Mouse (Mus musculus) common myeloid progenitor, adult 5-6 weeks (primary cell): ENCODE results near the gene Dhodh. TPM values are rescaled to one million over a fixed set of nuclear protein-coding genes. Genes with fewer than 3 reads are reported as not detected.

Experiments used
- ATAC-seq: replicated peaks from 2 replicates; pipeline ENCODE4 v1.8.0; 2016; ENCODE audit warnings: low read depth, mild to moderate bottlenecking, moderate TSS enrichment, inconsistent platforms; ENCODE audit not compliant: poor library complexity, severe bottlenecking
- total RNA-seq: library from RNA; stranded (forward); fragments of 200-1000, 187-1606 nt; gene quantifications from 2 replicates; pipeline ENCODE4 v1.2.3, GENCODE M21; 2017

Gene Dhodh
- total RNA-seq, 1 experiment from 2014 or later = 21.9 TPM

DNA sequence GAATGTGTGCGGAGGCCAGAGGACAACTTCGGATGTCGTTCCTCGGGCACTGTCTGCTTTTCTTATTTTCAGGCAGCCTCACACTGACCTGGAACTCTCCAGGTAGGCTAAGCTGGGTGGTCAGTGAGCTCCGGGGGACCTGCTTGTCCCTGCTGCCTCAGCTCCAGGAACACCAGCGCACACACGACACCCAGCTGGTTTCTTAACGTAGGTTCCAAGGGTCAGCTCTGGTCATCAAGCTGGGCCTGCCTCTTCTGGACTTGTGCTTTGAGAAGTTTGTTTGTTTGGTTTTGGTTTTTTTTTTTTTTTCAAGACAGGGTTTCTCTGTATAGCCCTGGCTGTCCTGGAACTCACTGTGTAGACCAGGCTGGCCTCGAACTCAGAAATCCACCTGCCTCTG, 17.6 kb downstream of the Dhodh start:
- no peak for ATAC-seq

DNA sequence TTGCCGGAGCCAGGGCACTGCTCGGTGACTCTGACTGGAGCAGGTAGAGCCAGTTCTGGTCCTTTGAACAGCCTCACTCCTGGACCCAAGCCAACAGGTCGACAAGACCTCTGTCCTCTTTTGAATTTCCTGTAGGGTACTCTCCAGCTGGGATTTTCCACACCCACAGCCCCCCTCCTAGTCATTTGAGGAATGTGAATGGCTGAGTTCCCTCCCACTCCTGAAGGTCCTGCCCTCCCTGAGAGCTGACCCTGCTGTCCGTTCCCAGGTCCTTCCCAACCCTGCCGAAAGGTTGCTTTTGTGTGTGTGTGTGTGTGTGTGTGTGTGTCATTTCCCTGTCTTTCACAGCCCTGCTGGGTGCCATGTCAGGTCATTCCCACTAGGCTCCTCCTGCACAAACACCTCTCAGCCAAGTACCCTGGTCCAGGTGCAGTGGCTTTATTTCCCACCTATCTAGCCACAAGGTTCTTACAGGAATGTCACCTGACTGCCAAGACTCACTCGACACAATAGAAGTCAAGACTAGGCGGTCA, 21.4 kb downstream of the Dhodh start:
- no peak for ATAC-seq

DNA sequence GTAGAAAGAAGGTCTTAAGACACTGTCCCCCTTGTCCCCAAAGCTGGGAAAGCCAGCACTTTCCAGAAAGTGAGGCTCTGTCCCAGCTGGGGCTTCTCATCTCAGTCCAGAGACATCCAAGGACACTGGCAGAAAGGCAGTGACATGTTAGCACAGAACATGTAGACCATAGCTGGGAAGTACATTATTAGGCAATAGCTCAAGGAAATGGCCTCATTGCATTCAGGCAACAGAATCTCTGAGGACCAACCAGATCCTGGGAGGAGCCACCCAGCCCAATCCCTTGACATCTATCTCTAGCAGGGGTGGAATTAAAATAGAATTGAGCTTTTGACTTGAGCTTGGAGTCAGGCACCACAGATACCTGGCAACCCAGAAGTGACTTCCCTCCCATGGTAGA, 22.8 kb downstream of the Dhodh start:
- ATAC-seq = peak; percentile 62

DNA sequence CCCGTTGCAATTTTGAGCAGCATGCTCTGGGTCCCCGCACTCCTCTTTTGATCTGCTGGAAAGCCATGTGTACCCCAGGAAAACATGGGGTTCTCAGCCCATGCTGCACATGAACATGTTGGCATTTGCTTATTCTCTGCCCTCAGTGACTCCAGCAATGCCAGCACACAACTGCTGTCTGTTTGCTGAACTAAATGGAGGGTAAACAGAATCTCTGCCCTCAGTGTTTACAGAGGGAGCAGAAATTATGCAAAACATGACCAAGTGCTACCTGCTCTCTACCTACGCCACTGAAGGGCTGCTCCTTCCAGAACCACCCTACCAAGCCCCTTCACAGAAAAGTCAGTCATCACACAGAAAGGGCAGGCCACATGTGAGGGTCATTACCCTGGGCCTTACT, 23.6 kb downstream of the Dhodh start:
- ATAC-seq = no peak

DNA sequence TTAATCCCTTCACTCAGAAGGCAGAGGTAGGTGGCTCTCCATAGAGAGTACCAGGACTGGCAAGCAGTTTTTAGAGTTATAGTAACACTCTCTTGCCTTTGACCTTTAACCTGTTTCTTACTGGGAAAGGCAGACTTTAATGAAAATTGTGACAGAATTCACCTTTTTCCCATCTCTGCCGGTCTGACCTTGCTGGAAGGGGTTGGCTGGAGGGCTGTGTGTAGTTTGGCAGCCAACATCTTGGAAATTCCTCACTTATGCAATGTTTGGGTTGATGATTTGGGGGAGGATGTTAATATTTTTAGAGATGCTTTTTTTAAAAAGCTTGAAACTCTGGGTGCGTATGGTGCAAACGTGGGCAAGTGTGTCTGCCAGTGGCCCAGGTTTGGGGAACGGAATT, 24.2 kb downstream of the Dhodh start:
- no peak for ATAC-seq

DNA sequence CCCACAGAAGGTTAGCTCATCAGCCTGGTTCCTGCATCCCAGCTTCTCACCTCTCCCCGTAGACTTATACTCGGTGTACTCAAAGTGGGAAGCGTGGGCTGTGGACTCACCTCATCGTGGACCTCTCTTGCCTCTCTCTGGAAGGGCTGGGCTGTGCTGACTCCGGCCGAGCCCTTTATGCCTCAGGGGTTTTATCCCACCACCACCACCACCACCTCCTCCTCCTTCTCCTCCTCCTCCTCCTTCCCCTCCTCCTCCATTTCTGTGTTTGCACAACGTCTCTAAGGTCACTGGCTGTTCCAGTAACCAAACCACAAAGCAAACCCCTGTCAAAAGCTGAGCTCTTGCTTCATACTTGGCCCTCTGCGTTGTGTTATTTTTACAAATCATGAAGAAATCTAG, 29.6 kb downstream of the Dhodh start, which contains the start of gene Hp:
Hp (minus strand) TSS at position 273 of the 402 bp plus-strand sequence.
- ATAC-seq = peak; percentile 91

DNA sequence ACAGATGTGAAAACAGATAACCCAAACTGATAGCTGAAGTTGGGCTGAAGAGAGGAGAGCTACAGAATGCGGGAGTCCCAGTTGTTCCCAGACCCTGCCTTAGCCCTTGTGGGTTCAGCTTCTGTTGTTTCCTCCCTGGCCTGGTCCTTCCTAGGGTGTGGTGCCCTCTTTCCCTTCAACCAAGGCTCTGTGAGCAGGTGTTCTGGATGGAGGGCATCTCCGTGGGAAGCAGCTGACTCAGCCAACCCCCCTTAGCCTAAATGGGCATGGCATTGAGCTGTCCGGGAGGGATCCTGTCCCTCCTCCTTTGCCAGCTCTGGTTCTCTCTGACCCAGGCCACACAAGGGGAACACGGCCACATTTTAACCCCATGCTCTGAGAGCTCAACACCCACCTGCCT, 32.2 kb downstream of the Dhodh start:
- ATAC-seq = no peak

DNA sequence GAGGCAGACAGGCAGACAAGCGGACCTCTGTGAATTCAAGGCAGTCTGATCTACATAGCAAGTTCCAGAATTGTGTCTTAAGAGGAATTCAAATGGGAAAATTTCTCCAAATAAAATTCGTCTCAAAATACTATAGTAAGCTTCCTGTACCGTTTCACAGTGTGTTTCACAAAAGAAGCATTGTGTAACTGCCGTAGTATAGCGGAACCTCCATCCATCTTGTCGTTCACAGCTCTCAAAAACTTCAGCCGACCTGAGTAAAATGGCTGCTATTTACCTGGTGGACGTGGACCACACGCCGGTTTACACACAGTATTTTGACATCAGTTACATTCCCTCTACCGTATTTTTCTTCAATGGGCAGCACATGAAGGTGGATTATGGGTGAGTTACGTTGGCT, 37.3 kb downstream of the Dhodh start:
- no peak for ATAC-seq

DNA sequence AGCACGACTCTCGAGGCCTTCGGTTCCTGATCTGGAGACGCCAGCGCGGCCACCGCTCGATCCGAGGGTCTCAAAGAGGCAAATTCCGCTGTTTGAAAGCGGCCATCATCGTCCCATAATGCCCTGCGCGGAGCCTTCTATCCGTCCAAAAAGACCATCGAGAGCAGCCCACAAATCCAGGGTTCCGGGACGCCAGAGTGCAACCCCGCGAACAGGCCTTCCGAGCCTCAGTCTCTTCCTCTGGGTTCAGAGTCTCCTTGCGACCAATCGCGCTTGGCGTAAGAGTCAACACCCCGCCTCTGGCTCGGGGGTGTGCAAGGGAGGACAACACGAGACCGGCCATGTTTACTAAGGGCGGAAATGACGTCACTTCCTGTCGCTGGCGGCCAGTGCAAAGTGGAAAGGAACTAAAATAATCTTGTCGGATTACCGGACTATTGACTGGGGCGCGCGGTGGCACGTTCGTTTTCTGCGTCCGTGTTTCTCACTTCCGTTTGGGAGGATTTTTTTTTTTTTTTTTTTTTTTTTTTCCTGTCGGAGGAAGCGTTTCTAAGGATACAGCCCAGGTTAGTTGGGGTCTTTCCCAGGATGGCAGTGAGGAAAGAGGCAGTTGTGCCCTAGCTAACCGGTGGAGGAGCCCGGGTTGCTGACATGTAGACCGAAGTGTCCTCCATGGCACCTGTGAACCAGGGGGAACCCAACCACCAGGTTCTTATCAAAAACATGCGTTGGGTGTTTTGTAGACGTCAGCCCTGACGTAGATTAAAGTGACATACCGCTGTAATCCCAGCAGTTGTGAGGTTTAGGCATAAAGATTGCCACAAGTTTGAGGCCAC, 42.8 kb downstream of the Dhodh start, which contains the start of the genes Dhx38 and Txnl4b:
Dhx38 (minus strand) TSS at position 364 of the 836 bp plus-strand sequence.
Txnl4b (plus strand) TSS at position 395 of the 836 bp plus-strand sequence.
- peak; percentile 94 for ATAC-seq

DNA sequence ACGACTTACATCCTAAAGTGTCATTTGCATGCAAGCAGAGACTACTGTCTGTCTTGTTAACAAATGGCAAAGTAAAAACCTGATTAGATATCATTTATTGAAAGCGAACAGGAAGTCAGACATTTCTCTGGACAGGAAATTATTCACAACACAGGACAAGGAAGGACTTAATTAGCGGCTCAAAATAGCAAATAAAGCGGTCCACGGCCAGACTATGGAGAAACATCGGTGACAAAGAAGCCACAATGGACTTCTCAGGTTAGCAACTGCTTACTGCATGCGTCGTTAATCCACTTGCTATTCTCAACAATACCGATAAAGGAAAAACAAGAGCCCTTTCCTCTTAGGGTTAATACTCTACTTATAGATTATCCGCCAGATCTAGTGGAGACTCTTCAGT, 43.7 kb downstream of the Dhodh start:
- ATAC-seq = no peak

DNA sequence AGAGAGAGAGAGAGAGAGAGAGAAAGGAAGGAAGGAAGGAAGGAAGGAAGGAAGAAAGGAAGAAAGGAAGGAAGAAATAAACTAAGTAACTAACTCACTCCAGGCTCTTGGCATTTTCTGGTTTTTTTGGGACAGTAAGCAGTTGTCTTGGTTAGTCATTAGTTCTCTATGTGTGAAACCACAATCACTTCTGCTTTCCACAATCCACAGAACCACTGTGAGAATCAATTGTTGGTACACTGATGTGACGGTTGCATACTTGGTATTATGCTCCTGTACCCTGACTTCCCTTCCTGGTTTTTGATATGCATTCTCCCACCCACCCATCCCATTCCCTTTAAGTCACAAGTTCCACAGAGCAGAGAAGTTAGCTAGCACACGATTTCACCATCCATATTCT, 44.6 kb downstream of the Dhodh start:
- peak; percentile 36 for ATAC-seq

DNA sequence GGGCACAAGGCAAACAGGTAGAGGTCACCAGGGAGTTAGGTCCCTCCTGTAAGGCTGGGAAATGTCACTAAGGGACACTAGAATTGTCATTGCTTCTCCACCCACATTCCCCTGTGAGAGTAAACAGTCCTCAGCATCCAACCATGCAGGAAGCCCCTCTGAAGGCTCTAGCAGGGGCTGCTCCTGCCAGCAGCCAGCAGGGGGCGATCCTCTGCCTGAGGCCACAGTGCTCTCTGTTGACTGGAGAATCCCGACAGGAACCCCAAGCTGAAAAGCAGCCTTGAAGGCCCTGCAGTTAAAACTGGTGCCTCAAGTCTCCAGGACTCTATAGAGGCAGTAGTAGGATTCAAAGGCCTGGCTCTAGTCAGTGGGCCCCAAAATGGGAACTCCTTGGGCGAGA, 56.8 kb downstream of the Dhodh start:
- peak; percentile 62 for ATAC-seq

DNA sequence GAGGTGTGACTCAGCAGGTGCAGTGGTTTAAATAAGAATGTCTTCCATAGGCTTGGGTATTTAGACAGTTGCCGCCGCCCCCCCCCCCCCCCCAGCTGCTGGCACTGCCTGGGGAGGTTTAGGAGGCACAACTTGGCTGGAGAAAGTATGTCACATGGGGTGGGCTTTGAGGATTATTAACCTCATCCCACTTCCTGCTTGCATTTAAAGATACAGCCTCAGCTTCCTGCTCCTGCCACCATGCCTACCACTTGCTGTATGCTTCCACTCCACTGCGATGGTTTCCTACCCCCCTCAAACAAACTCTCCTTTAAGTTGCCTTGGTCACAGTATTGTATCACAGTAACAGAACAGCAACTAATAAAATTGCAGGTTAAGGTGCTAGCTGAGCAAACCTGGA, 64.4 kb downstream of the Dhodh start:
- peak; percentile 77 for ATAC-seq

DNA sequence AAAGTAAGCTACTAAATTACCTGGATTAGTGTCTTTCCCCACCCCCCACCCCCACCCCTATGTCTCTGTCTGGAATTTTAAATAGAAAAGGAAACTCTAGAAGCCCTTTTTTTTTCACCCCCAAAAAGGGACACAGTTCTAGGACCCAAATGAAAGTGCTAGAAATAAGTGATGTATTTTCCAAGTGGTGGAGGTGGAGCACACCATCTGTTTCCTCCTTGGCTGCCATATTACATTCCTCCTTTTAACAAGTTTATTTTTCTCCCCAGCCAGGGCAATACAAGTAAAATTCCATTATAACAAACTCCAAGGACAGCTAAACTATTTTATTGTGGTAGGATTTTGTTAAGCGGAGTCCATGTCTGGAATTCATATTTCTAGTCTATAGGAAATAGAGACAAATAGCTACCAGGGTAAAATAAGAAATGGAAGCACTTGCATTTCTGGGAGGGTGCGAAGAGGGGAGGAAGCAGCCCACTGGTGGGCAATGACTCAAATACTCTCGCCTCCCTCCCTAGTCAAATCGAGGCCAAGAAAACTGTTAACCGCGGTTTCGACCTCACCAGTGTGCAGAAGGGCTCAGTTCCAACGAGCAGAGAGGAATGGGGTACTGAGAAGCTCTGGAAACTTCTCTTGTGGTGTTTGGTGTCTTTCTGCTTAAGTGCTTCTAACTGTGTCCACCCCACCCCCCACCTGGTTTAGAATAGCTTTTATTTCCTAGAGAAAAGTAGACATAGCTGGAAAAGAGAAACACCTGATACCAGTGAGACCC, 65.5 kb downstream of the Dhodh start:
- ATAC-seq = no peak

DNA sequence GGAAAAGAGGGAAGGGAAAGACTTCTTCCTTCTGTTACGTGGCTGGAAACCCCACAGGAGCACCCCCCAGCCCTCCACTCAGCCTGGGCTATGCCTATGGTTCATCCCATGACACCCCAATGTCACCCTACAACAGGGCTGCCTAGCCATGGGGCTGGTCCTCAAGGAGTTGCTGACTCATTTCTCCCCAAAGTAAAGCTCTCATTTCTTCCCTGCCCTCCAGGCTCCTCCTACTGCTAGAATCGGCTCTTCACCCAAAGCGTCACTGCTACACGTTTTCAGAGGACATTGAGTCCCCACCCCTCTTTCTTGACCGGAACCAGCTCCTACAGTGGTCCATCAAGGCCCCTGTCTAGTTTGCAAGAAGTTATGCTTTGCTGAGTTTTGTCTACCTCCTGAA, 66.3 kb downstream of the Dhodh start:
- no peak for ATAC-seq

Other genes with a start within 250 kb of the Dhodh start
- gene Pmfbp1, start 114.6 kb downstream of the Dhodh start, total RNA-seq = not detected in 2 replicates
- gene Dhx38, start 42.8 kb downstream of the Dhodh start, total RNA-seq = 43.7 and 52.7 TPM in 2 replicates
- 12.4 and 17.7 TPM in 2 replicates for gene Txnl4b, start 42.8 kb downstream of the Dhodh start, total RNA-seq
- 19.9 and 26.4 TPM in 2 replicates for gene Hp, start 29.5 kb downstream of the Dhodh start, total RNA-seq
- 0.82 and 1.0 TPM in 2 replicates for gene Pkd1l3, start 5.8 kb upstream of the Dhodh start, total RNA-seq
- gene Ist1, start 84.6 kb upstream of the Dhodh start, total RNA-seq = 63.5 and 85.4 TPM in 2 replicates
- 4.3 and 7.5 TPM in 2 replicates for gene Zfp821, start 96.9 kb upstream of the Dhodh start, total RNA-seq
- gene Atxn1l, start 129.1 kb upstream of the Dhodh start, total RNA-seq = 8.9 and 13.4 TPM in 2 replicates
- gene Ap1g1, start 169.9 kb upstream of the Dhodh start, total RNA-seq = 53.6 and 71.5 TPM in 2 replicates